Mouse (Mus musculus) left cerebral cortex, postnatal 4 days (tissue): Measurements from ENCODE around the gene Snx11. TPM values are rescaled to one million over a fixed set of nuclear protein-coding genes. Genes with fewer than 3 reads are reported as not detected.
"Not testable (repeated sequence)": the region's sequence is repeated elsewhere in the genome, so short reads cannot be mapped to it uniquely, and the experiment has no call there.

ENCODE experiments used
- DNase-seq: peaks from one replicate; pipeline ENCODE4 v3.0.0-alpha.2; 2022
- intact Hi-C: fragments of 180-260 bp; cut with DNase I; formaldehyde crosslinking; loops from one replicate; pipeline ENCODE4 v1.15.1; 2025
- total RNA-seq, 2 experiments: library from RNA; stranded (reverse); gene quantifications; 2 replicates each; pipeline ENCODE4 v1.2.3; 2021

Snx11 gene
- total RNA-seq, 2 experiments from 2014 or later, result 46.3 to 50.4 TPM

GRCm38 (mm10) chr11:96796586-96796985 is 19.2 kb upstream of the Snx11 start:
- DNase-seq, result no peak
- intact Hi-C loops, result no loop called here

DNA sequence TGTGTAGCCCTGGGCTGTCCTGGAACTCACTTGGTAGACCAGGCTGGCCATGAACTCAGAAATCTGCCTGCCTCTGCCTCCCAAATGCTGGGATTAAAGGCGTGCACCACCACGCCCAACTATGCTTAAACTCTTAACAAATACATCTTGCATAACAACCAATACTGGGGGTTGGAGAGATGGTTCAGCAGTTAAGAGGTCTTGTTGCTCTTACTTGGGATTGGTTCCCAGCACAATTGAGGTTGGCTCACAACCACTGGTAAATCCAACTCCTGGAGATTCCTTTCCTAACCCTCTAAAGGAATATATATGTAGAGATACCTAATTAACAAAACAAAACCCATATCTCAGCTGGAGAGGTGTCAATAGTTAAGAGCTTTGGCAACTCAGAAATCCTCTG is 18.7 kb upstream of the Snx11 start:
- DNase-seq, result no peak
- intact Hi-C loops, result no loop called here

GRCm38 (mm10) chr11:96795491-96795890 is 18.1 kb upstream of the Snx11 start:
- intact Hi-C loops, result no loop called here
- no peak for DNase-seq

DNA sequence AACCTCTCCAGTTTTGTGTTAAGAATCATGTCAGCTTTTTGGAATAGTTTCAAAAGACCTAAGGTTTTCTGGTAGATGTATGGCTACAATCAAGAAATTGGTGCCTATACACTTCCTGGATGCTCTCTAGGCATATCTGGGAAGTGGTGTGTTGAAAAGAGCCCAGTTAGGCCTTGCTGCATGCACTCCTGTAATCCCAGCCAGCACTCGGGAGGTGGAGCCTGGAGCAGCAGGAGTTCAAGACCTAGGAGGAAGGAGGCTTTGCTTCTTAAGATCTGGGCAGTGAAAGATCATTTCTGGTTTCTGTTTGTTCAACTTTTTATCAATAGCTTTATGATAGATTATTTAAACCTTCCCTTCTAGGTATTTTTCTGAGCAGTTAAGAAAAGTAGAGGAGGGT is 13.3 kb upstream of the Snx11 start:
- intact Hi-C loops, result no loop called here
- no peak for DNase-seq

DNA sequence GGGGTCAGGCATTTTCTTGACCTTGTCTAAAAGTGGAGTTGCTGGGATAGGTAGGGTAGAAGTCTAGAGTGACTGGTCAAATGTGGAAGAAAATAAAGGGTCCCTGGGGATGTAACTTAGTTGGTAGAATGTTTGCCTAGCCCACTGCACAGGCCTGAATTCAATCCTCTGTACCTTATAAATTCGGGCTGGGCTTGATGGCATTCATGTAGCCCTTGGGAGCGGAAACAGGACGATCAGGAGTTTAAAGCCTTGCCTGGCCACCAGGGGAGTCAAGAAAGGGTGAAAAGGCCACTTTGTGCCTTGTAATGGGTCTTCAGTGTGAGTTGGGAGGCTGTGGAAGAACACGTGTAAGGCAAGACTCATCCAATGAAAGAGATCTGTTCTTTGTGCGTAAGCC is 12.6 kb upstream of the Snx11 start:
- intact Hi-C loops, result loop anchor here (5.0 kb wide), 1 partner anchor 72 kb away; no protein-coding TSS in a partner anchor
- no peak for DNase-seq

- intact Hi-C loops, result loop anchor here (5.0 kb wide), 1 partner anchor 73 kb away; no protein-coding TSS in a partner anchor
- peak; percentile 93 for DNase-seq
Observed at GRCm38 (mm10) chr11:96788871-96789795, 11.8 kb upstream of the Snx11 start, which contains the start of gene Cbx1. Cbx1 (plus strand) TSS chr11:96789127.

DNA sequence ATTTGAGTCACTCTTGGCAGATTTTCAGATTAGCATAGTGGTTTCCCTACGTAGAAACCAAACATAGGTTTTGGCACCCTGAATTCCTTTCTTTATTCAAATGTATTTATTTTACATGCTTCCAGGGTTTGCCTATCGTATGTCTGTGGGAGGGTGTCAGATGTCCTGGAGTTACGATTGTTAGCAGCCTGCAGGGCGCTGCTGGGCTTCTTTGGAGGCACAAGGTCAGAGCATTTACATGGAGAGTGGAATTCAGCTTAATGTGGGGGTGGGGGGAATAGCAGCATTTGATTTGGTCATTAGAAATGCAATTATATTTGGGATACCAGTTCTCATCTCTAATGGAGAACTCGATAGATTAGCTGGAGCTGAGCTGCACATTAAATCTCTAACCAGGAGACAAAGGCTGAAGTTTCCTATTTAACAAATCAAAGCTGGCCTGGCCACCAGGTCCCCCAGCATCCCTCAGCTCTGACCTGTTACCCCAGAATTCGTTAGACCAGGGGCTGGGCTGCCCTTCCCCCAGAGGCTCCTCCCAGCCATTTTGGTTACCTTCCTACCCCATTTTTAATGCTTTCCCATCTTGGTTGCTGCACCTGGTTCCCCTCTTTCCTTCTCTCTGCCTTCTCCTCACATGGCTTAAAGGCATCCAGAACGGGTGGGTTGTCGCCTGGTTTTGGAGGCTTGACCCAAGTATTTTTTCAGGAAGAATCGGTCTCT is 9.5 kb upstream of the Snx11 start:
- DNase-seq, result no peak
- intact Hi-C loops, result loop anchor here (5.0 kb wide), 1 partner anchor 75 kb away; no protein-coding TSS in a partner anchor

DNA sequence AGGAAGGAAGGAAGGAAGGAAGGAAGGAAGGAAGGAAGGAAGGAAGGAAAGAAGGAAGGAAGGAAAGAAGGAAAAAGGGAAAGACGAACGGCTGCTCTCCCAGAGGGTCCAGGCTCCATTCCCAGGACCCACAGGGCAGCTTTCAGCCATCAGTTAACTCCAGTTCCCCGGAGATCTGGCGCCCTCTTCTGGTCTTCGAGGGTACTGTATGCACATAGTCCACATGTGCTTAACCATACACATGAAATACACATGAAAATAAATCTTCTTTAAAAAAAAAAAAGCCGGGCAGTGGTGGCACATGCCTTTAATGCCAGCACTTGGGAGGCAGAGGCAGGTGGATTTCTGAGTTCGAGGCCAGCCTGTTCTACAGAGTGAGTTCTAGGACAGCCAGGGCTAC is 7.5 kb upstream of the Snx11 start:
- intact Hi-C loops, result loop anchor here (5.0 kb wide), 1 partner anchor 77 kb away; no protein-coding TSS in a partner anchor
- peak; percentile 86 for DNase-seq

- no peak for DNase-seq
- intact Hi-C loops, result no loop called here
Observed at GRCm38 (mm10) chr11:96781425-96781824, 4.1 kb upstream of the Snx11 start.

DNA sequence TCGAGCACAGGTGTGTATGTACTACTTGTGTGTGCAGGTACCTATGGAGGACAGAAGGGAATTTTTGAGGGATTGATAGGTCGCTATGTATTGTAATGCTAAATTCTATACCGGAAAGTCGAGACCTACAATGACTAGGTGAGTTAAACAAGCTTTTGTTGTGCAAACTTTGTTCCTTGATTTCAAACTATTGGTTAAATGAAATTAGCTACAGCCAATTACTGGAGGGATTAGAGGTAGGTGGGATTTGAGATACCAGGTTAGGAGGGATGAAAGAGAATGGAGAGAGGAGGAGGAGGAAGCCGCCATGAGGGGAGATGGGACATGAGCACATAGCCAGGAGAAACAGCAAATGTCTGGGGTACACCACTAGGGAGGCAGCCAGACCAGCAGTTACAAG is 2.9 kb upstream of the Snx11 start:
- DNase-seq, result no peak
- intact Hi-C loops, result no loop called here

- DNase-seq, result not testable (repeated sequence)
- intact Hi-C loops, result loop anchor here (5.0 kb wide), 1 partner anchor 496 kb away; the partner anchor contains the start of gene Hoxb8
Observed at GRCm38 (mm10) chr11:96778061-96778627, 785 bp upstream of the Snx11 start.

DNA sequence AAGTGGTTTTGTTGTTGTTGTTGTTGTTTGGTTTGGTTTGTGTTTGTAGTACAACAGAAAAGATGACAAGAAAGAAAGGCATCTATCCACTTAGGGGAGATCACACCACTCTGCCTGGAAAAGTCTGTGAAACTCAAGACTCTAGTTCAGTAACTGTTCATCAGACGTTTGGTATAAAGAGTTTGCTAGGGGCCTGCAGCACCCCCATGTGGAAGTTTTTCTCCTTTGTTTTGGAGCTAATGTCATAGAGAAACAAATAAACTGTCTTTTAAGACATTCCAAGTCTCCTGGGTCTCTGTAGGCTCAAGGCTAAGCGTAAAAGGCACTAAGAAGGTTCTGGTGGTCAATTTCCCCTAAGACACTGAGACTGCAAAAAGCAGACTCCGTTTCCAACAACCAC is 1.3 kb downstream of the Snx11 start:
- no peak for DNase-seq
- intact Hi-C loops, result loop anchor here (5.0 kb wide), 1 partner anchor 494 kb away; the partner anchor contains the start of gene Hoxb8

- intact Hi-C loops, result loop anchor here (5.0 kb wide), 1 partner anchor 493 kb away; the partner anchor contains the start of gene Hoxb8
- no peak for DNase-seq
Observed at GRCm38 (mm10) chr11:96775665-96776064, 1.7 kb downstream of the Snx11 start.

DNA sequence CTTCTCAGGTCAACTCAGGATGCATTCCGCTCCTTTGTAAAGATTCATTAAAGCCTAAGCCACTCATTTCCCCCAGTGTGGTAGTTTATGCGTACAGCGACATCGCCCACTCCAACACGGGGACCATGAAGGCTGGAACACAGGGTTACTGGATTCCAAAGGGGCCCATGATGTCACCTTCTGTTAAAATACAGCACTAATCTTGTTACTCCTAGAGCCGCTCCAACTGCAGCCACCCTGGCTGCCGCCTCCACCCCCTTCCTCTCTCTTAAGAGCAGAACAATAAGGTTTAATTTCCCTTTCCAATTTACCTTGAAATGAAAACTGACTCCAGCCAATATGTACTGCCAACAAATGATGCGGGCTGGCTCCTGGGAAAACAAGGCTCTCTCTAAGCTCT is 2.3 kb downstream of the Snx11 start:
- no peak for DNase-seq
- intact Hi-C loops, result loop anchor here (5.0 kb wide), 1 partner anchor 493 kb away; the partner anchor contains the start of gene Hoxb8

DNA sequence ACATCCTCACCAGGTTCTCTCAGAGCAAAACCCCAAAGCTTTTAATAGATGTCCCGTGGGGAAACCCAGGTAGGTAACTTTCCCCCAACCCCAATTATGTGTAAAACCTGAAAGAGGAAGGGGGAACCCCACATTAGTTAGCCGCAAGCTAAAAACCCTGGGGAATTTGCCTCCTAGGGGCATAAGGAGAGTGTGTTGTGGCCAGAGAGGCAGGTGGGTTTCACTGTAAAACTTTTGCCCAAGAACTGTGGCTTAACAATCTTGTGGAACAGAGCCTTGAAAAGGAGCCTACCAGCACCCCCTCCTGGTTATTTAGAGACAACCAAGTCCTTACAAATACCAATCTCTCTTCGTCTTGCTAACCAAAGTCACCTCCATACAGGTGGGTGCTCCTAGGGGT is 2.8 kb downstream of the Snx11 start:
- intact Hi-C loops, result no loop called here
- no peak for DNase-seq

DNA sequence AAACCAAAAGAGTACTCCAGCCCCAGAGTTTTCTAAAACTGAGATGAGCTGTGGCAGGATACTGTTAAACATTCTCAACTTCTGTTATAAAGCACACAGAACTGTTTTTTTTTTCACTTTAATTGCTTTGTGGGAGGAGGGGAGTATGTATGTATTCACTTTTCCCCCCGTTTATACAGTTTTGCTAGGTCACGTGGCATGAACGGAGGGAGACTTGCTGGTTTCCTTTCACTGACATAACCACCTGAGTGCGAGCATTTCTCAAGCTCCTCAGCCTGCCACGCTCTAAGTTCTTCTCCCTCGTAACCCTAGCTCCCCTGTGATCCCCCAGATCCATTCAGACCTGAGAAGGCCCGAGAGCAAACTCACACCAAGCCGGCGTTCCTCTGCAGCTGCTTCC is 4.9 kb downstream of the Snx11 start:
- intact Hi-C loops, result no loop called here
- no peak for DNase-seq

GRCm38 (mm10) chr11:96771274-96771975 is 5.9 kb downstream of the Snx11 start:
- intact Hi-C loops, result no loop called here
- no peak for DNase-seq

- intact Hi-C loops, result no loop called here
Observed at GRCm38 (mm10) chr11:96768240-96768639, 9.1 kb downstream of the Snx11 start.

GRCm38 (mm10) chr11:96767096-96767495 is 10.3 kb downstream of the Snx11 start:
- DNase-seq, result peak; percentile 54
- intact Hi-C loops, result no loop called here

More at GRCm38 (mm10) chr11:96768240-96768639, 9.1 kb downstream of the Snx11 start:
- DNase-seq, result no peak

- intact Hi-C loops, result no loop called here
- no peak for DNase-seq
Observed at GRCm38 (mm10) chr11:96766555-96766954, 10.8 kb downstream of the Snx11 start.
